Comparison of ENCODE assay signal across 31 mouse cellular contexts in genomic region chrX:56477553-56477952, GRCm38 (mm10). TPM values are rescaled to one million over a fixed set of nuclear protein-coding genes. Genes with fewer than 3 reads are reported as not detected.
DNase-seq lines count a peak whose midpoint lies in the region; ATAC-seq and TF ChIP-seq lines count a peak whose summit lies in the region.
"Had no signal": no experiment of that assay in that cellular context is flagged by ENCODE, and none has a peak within 500 bp of the region (broad histone marks: within the 10 kb centered on the region; RNA-seq: fewer than 3 reads in every experiment).

No protein-coding gene starts in this region.

- H3K27me3 ChIP-seq in lung, postnatal 0 days (replicated peaks; ENCODE audit: insufficient read depth, low read length): no peaks in the 10 kb centered on the region
- H3K27me3 ChIP-seq in forebrain, postnatal 0 days (ENCODE audit: insufficient read depth, low read length): no peaks in the 10 kb centered on the region
- H3K27me3 ChIP-seq: CH12.LX; embryonic facial prominence, embryonic 12.5 days; embryonic facial prominence, embryonic 15.5 days; hindbrain, embryonic 12.5 days; hindbrain, embryonic 15.5 days had no signal

- no peaks in the 10 kb centered on the region for H3K4me1 ChIP-seq in lung, postnatal 0 days (ENCODE audit: insufficient read depth, low read depth, low read length)
- no peaks in the 10 kb centered on the region for H3K4me1 ChIP-seq in forebrain, postnatal 0 days (ENCODE audit: insufficient read depth)
- H3K4me1 ChIP-seq: embryonic facial prominence, embryonic 12.5 days; embryonic facial prominence, embryonic 15.5 days; heart, embryonic 10.5 days; hindbrain, embryonic 12.5 days; hindbrain, embryonic 15.5 days had no signal

- H3K9me3 ChIP-seq in lung, postnatal 0 days (ENCODE audit: low read length): no peaks in the 10 kb centered on the region
- H3K9me3 ChIP-seq in forebrain, postnatal 0 days (ENCODE audit: low read length): no peaks in the 10 kb centered on the region
- H3K9me3 ChIP-seq: embryonic facial prominence, embryonic 12.5 days; embryonic facial prominence, embryonic 15.5 days; G1E; heart, embryonic 10.5 days; hindbrain, embryonic 12.5 days; hindbrain, embryonic 15.5 days had no signal

- DNase-seq in testis, postnatal 14 days (ENCODE audit: low spot score): peak; percentile 23
- no peak for DNase-seq in testis, postnatal 10 days (ENCODE audit: low spot score)
- DNase-seq in lung, postnatal 0 days (ENCODE audit: low spot score): peak; percentile 66
- peak; percentile 59 for DNase-seq in lung, postnatal 36 days
- no peak for DNase-seq in forebrain, postnatal 0 days
- no peak for DNase-seq in B cell, adult 2 months
- no peak for DNase-seq in thymus, postnatal 14 days
- DNase-seq: adrenal gland, postnatal 10 days; adrenal gland, postnatal 36 days; cerebellum, adult 18-20 months; cerebellum, adult 9-10 months; cerebellum, postnatal 14 days; gastrocnemius, postnatal 25 days; heart, adult 2 months had no signal

- H3K4me3 ChIP-seq in lung, postnatal 0 days (ENCODE audit: low read depth, low read length): no peak overlapping the region
- H3K4me3 ChIP-seq in forebrain, postnatal 0 days (ENCODE audit: low read depth, low read length): no peak overlapping the region
- H3K4me3 ChIP-seq: embryonic facial prominence, embryonic 12.5 days; embryonic facial prominence, embryonic 15.5 days; heart, adult 2 months; heart, embryonic 10.5 days; hindbrain, embryonic 12.5 days; hindbrain, embryonic 15.5 days had no signal

- H3K27ac ChIP-seq in lung, postnatal 0 days (ENCODE audit: low read length): no peak overlapping the region
- H3K27ac ChIP-seq in forebrain, postnatal 0 days (ENCODE audit: low read depth, low read length): no peak overlapping the region
- H3K27ac ChIP-seq: embryonic facial prominence, embryonic 12.5 days; embryonic facial prominence, embryonic 15.5 days; heart, adult 2 months; heart, embryonic 10.5 days; hindbrain, embryonic 12.5 days; hindbrain, embryonic 15.5 days had no signal

- H3K36me3 ChIP-seq in lung, postnatal 0 days (ENCODE audit: insufficient read depth, low read length): no peaks in the 10 kb centered on the region
- no peaks in the 10 kb centered on the region for H3K36me3 ChIP-seq in forebrain, postnatal 0 days (ENCODE audit: insufficient read depth)
- H3K36me3 ChIP-seq: embryonic facial prominence, embryonic 12.5 days; embryonic facial prominence, embryonic 15.5 days; heart, embryonic 10.5 days; hindbrain, embryonic 15.5 days had no signal

- peak; percentile 40; the same call in 1 of the 2 replicates for TF ChIP-seq EP300 in lung, postnatal 0 days (IDR thresholded peaks at IDR 0.05)

- no peak overlapping the region for H3K4me2 ChIP-seq in lung, postnatal 0 days (replicated peaks; ENCODE audit: low read depth, low read length)
- no peak overlapping the region for H3K4me2 ChIP-seq in forebrain, postnatal 0 days (ENCODE audit: low read depth)
- H3K4me2 ChIP-seq: embryonic facial prominence, embryonic 12.5 days; embryonic facial prominence, embryonic 15.5 days; hindbrain, embryonic 12.5 days; hindbrain, embryonic 15.5 days had no signal

- TF ChIP-seq CTCF in lung, postnatal 0 days (IDR thresholded peaks at IDR 0.05): no peak
- TF ChIP-seq CTCF in forebrain, postnatal 0 days (IDR thresholded peaks at IDR 0.05; ENCODE audit: low read depth): no peak

- ATAC-seq in lung, postnatal 0 days: peak; percentile 86
- ATAC-seq in forebrain, postnatal 0 days: no peak
- ATAC-seq: forebrain, embryonic 14.5 days; Patski had no signal

- H3K9ac ChIP-seq in lung, postnatal 0 days (replicated peaks; ENCODE audit: low read depth): no peak overlapping the region
- H3K9ac ChIP-seq in forebrain, postnatal 0 days: no peak overlapping the region
- H3K9ac ChIP-seq: embryonic facial prominence, embryonic 12.5 days; embryonic facial prominence, embryonic 15.5 days; hindbrain, embryonic 12.5 days; hindbrain, embryonic 15.5 days had no signal

- WGBS in lung, postnatal 0 days: 64% methylated on average over 3 of the region's 3 CpGs
- 83% methylated on average over 3 of the region's 3 CpGs for WGBS in forebrain, postnatal 0 days

RNA-seq across cellular contexts. Expression of gene Ints6l, which starts 22.9 kb away (rescaled TPM):
- 27.0 and 30.9 TPM in 2 replicates for polyA plus RNA-seq in lung, postnatal 0 days (2015; fragmentation: Nextera tagmentation; extraction: Ambion mirVana)
- 22.4 and 33.7 TPM in 2 replicates for total RNA-seq in forebrain, postnatal 0 days (2014; rRNA removed)
- 9.8 and 10.1 TPM in 2 replicates for polyA plus RNA-seq in forebrain, postnatal 0 days (2015; fragmentation: Nextera tagmentation; extraction: Ambion mirVana)

RNA-seq across cellular contexts. Expression of gene Gm2174, which starts 29.8 kb away (rescaled TPM):
- polyA plus RNA-seq in lung, postnatal 0 days (2015; fragmentation: Nextera tagmentation; extraction: Ambion mirVana): 0.74 TPM in 1 of 2 replicates, not detected in the other
- total RNA-seq in forebrain, postnatal 0 days (2014; rRNA removed): not detected in 2 replicates
- 0.57 and 1.6 TPM in 2 replicates for polyA plus RNA-seq in forebrain, postnatal 0 days (2015; fragmentation: Nextera tagmentation; extraction: Ambion mirVana)
- total RNA-seq: adrenal gland, adult 18-20 months; adrenal gland, postnatal 10 days; adrenal gland, postnatal 36 days; gastrocnemius, postnatal 25 days had no signal
- polyA plus RNA-seq: G1E; gonadal fat pad, adult 2 months; hindbrain, embryonic 12.5 days; Patski had no signal

RNA-seq across cellular contexts. Expression of gene Gm10477, which starts 47.0 kb away (rescaled TPM):
- polyA plus RNA-seq in lung, postnatal 0 days (2015; fragmentation: Nextera tagmentation; extraction: Ambion mirVana): not detected in 2 replicates
- not detected in 2 replicates for total RNA-seq in forebrain, postnatal 0 days (2014; rRNA removed)
- not detected in 2 replicates for polyA plus RNA-seq in forebrain, postnatal 0 days (2015; fragmentation: Nextera tagmentation; extraction: Ambion mirVana)
- total RNA-seq: adrenal gland, adult 18-20 months; adrenal gland, postnatal 10 days; adrenal gland, postnatal 36 days; CH12.LX; G1E; gastrocnemius, adult 8-10 months; gastrocnemius, postnatal 25 days; heart, adult 2 months; heart, postnatal 25 days; hematopoietic stem cell, adult 5-6 weeks had no signal
- polyA plus RNA-seq: embryonic facial prominence, embryonic 12.5 days; embryonic facial prominence, embryonic 15.5 days; forebrain, embryonic 11.5 days; forebrain, embryonic 14.5 days; G1E; gonadal fat pad, adult 2 months; heart, adult 2 months; heart, embryonic 10.5 days; heart, embryonic 14.5 days; heart, postnatal 0 days; hindbrain, embryonic 12.5 days; hindbrain, embryonic 15.5 days; Patski had no signal

Comparison
In these comparisons a context has a peak if more than half of its experiments do, and no peak if none do; other contexts are left out.
1. DNase-seq: peak in testis, postnatal 14 days (single experiment), lung, postnatal 0 days (single experiment) and lung, postnatal 36 days (single experiment); none in testis, postnatal 10 days (single experiment), forebrain, postnatal 0 days (single experiment), B cell, adult 2 months (0 of 2) and thymus, postnatal 14 days (single experiment).